Mouse (Mus musculus) layer of hippocampus, adult 9-11 months (tissue): ENCODE results near the gene Inpp5d.
"Not testable (repeated sequence)": the region's sequence is repeated elsewhere in the genome, so short reads cannot be mapped to it uniquely, and the experiment has no call there.

Experiments
- DNase-seq: peaks from one replicate; pipeline ENCODE4 v3.0.0; 2022

Inpp5d gene

GRCm38 (mm10) chr1:87658937-87659617, 39.0 kb downstream of the Inpp5d start:
- DNase-seq = peak; percentile 81

GRCm38 (mm10) chr1:87659618-87659960, 39.5 kb downstream of the Inpp5d start:
- DNase-seq = no peak

DNA sequence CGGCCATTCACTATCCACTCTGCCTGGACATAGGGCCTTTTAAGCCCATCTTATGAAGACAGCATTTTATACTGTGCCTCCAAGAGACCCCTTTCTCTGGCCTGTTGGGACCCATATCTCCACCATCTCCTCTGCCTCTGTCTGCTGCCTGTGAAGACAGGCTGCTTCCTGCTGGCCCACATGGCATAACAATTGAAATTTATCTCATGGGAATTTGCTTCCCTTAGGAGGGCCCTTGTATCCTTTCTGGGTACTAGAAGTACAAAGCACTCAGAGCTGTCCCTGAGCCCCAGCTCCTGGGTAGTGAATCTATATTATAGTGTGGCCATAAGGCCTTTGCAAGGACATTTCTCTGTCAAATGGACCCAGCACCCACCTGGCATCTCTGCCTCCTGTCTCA, 40.6 kb downstream of the Inpp5d start:
- DNase-seq = no peak

GRCm38 (mm10) chr1:87663992-87664391, 43.9 kb downstream of the Inpp5d start:
- no peak for DNase-seq

GRCm38 (mm10) chr1:87667006-87667405, 46.9 kb downstream of the Inpp5d start:
- no peak for DNase-seq

DNA sequence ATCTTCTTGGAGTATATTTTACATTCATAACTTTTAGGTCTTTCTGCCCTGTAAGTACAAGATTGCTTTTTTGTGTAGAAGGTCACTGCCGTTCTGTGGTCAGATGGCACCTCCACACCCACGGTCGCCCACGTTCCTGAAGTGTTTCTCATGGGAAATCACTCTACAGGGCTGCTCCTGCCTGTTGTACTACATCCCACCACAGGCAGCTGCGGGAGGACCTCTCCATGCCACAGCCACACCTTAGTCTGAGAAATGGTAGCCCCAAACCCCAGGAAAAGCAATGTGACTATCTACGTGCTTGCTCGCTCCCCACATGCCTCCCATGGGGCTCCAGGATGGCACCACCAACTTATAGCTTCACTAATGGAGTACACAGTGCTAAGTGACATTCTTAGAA, 48.2 kb downstream of the Inpp5d start:
- no peak for DNase-seq

- no peak for DNase-seq
Measured at GRCm38 (mm10) chr1:87671483-87671882, 51.4 kb downstream of the Inpp5d start.

GRCm38 (mm10) chr1:87673822-87674604, 53.9 kb downstream of the Inpp5d start:
- no peak for DNase-seq

GRCm38 (mm10) chr1:87676006-87676405, 55.9 kb downstream of the Inpp5d start:
- DNase-seq = no peak

- no peak for DNase-seq
Measured at GRCm38 (mm10) chr1:87679089-87679488, 59.0 kb downstream of the Inpp5d start.

GRCm38 (mm10) chr1:87680950-87681349, 60.8 kb downstream of the Inpp5d start:
- no peak for DNase-seq

DNA sequence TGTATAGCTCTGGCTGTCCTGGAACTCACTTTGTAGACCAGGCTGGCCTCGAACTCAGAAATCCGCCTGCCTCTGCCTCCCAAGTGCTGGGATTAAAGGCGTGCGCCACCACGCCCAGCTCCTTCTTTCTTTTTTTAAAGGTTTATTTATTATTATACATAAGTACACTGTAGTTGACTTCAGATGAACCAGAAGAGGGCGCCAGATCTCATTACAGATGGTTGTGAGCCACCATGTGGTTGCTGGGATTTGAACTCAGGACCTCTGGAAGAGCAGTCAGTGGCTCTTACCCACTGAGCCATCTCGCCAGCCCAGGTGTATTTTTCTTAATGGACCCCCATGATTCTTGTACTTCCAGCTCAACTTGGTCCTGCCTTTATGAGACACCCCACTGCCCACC, 62.4 kb downstream of the Inpp5d start:
- DNase-seq = not testable (repeated sequence)

DNA sequence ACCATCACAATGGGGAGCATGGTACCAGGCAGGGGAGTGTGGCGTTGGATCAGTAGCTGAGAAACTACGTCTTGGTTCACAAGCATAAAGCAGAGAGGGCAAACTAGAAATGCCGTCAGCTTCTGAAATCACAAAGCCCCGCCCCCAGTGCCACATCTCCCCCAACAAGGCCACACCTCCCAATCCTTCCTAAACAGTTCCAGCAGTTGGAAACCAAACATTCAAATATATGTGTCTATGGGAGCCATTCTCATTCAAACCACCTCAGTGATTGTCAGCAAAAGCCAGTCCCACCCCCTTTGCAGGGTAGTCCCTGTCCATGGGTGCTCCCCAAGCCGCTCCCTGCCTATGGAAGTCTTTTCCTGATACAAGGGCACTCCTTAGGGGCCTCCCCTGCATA, 64.0 kb downstream of the Inpp5d start:
- no peak for DNase-seq

DNA sequence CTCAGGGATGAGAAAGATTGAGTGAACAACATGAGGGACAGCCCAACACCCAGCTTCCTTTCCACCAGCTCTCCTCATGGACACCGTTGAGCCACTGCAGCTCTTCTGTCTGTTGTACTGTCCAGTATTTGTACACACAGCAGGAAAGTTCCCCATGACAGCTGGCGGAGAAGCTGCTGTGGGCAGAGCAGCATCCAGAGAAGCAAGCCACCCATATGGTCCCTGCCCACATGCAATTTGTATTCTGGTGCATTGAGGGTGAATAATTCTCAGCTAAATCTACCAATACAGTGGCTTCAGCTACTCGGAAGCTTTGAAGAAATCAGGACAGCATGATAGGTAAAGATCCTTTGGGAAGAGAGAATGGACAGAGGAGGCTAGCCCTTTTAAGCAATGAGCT, 64.7 kb downstream of the Inpp5d start:
- DNase-seq = peak; percentile 84

- no peak for DNase-seq
Measured at GRCm38 (mm10) chr1:87686351-87686750, 66.2 kb downstream of the Inpp5d start.

DNA sequence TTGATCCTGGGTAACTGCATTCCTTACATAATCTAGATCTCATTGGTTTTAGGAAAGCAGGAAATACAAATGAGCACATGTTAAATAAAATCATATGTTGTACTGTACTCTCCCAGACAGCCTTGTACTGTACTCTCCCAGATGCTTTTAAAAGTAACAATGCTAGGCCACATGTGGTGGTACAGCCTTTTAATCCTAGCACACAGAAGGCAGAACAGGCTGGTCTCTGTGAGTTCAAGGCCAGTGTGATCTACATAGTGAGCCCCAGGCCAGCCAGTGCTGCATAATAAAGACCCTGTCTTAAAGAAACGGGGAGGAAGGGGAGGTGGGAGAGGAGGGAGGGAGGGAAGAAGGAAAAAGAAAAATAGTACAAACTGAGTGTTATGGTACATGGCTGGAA, 66.9 kb downstream of the Inpp5d start:
- DNase-seq = no peak

GRCm38 (mm10) chr1:87689661-87690341, 69.7 kb downstream of the Inpp5d start:
- DNase-seq = no peak

DNA sequence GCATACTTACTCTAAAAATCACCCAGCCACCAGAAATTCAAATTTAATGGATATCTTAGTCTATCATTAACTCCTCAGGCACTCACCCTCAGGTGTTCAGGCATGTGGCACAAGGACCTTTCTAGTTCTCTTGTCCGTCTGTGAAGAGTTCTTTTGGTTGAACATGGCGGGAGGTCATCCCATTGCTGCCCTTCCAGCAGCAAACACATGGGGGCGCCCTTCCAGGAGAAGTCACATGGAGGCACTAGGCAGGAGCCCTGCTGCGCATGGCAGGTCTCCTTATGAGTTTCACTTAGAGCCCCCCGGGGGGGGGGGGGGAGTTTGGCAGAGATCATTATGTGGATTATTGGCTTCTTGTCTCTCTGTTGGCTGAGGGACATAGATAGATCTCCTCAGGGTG, 76.2 kb downstream of the Inpp5d start:
- no peak for DNase-seq

DNA sequence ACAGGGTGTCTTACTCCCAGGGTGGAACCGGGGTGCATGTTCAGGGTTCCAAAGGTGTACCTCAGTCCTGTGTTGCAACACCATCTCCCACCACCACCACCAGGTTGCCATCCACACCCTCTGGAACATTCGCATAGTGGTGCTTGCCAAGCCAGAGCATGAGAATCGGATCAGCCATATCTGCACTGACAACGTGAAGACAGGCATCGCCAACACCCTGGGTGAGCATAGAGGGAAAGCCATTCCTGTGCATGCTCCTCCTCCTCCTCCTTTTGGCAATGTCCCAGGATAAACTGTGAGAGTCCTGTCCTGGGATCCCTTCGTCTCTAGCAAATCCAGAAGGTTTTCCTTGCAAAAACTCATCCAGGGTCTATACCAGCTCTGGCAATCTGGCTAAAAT, 77.9 kb downstream of the Inpp5d start:
- no peak for DNase-seq

- peak; percentile 40 for DNase-seq
Measured at GRCm38 (mm10) chr1:87699890-87700448, 79.9 kb downstream of the Inpp5d start.

GRCm38 (mm10) chr1:87704230-87704629, 84.1 kb downstream of the Inpp5d start:
- DNase-seq = no peak

DNA sequence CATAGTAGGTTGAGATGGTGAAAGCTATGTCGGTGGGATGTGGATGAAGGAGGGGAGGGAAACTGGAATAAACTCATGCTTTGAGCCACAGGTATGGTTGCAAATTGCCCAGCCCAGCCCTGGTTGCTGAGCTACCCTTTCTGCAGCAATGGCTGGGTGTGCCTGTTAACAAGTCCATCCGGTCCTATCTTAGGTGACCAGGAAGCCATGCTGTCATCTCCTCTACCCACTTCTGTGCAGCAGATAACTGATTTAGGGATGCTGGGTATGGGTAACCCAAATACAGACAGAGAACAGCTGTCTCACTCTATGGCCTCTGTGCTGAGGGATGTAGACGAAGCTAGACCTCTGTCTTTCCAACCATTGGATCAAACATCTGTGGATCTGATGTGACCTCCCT, 86.2 kb downstream of the Inpp5d start:
- no peak for DNase-seq

GRCm38 (mm10) chr1:87709020-87709419, 88.9 kb downstream of the Inpp5d start:
- DNase-seq = peak; percentile 81
